Mouse (Mus musculus): ENCODE measurements at regions not wholly inside any gene's neighbourhood (a gene's known extent, or its start where the extent isn't known, plus 50 kb on each side); places are given as distances from the start of the nearest gene placed in this dataset.

DNA sequence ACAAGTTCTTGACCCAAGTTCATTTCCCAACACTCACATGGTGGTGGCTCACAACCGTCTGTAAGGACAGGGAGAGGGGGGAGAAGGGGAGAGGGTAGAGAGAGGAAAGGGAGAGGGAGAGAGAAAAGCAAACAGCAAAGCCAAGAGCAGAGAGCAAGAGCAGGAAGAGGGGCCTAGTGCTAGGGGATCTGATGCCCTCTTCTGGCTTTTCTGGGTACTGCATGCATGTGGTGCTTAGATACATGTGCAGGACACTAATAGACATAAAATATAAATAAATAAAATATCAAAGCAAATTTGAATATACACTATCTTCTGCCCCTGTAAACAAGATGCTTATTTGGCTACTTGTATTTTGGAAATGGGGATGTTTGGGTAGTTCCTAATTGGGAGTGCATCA, 91.2 kb downstream of the Rnf138rt1 start:
- DNase-seq (ENCODE audit: low read depth, low spot score) = peak; percentile 13

Measured in WW6 (cell line).